Mouse (Mus musculus) liver, embryonic 13.5 days (tissue): ENCODE data around the gene Tent5c. TPM values are rescaled to one million over a fixed set of nuclear protein-coding genes. Genes with fewer than 3 reads are reported as not detected.

Source experiments
- ATAC-seq: fragments of 200-750 bp; cut with Nextera tagmentation; 2 replicates; pipeline ENCODE4 v1.8.0; 2017; ENCODE audit warnings: low read depth, mild to moderate bottlenecking, moderate number of reproducible peaks, moderate library complexity
- DNase-seq: peaks from one replicate; pipeline ENCODE4 v3.0.0; 2022
- H3K27ac ChIP-seq: fragments of 300-500 bp; sonication (generic); 2 replicates; pipeline ENCODE4 v1.5.1; 2015; ENCODE audit warnings: moderate library complexity, mild to moderate bottlenecking, inconsistent platforms
- H3K27me3 ChIP-seq: fragments of 300-500 bp; sonication (generic); 2 replicates; pipeline ENCODE4 v1.6.1; 2015; ENCODE audit warnings: mild to moderate bottlenecking, inconsistent platforms
- H3K36me3 ChIP-seq: fragments of 300-500 bp; sonication (generic); 2 replicates; pipeline ENCODE4 v1.6.1; 2015; ENCODE audit warnings: mild to moderate bottlenecking, inconsistent platforms
- H3K4me1 ChIP-seq: fragments of 300-500 bp; sonication (generic); replicated peaks from 2 replicates; pipeline ENCODE4 v1.6.1; 2015; ENCODE audit warnings: inconsistent platforms
- H3K4me2 ChIP-seq: fragments of 300-500 bp; sonication (generic); 2 replicates; pipeline ENCODE4 v1.6.1; 2015; ENCODE audit warnings: inconsistent platforms, mild to moderate bottlenecking, moderate library complexity
- H3K4me3 ChIP-seq: fragments of 300-500 bp; sonication (generic); replicated peaks from 2 replicates; pipeline ENCODE4 v1.5.1; 2015; ENCODE audit warnings: mild to moderate bottlenecking, inconsistent platforms
- H3K9ac ChIP-seq: fragments of 300-500 bp; sonication (generic); 2 replicates; pipeline ENCODE4 v1.6.1; 2015; ENCODE audit warnings: mild to moderate bottlenecking, inconsistent platforms
- H3K9me3 ChIP-seq: fragments of 300-500 bp; sonication (generic); replicated peaks from 2 replicates; pipeline ENCODE4 v1.6.1; 2016; ENCODE audit warnings: inconsistent platforms
- WGBS: fragments of 180-500 bp; shearing (Covaris S2); methylation state at CpG from one replicate; pipeline ENCODE4 v1.1.7; 2015; ENCODE audit not compliant: insufficient replicate concordance; 5-methylcytosine and 5-hydroxymethylcytosine counted together
- polyA plus RNA-seq: library from polyadenylated mRNA; unstranded; fragments of >200 nt; fragmentation: Nextera tagmentation; extraction: Ambion mirVana; gene quantifications from 2 replicates; pipeline ENCODE4 v1.2.1, GENCODE M21; 2015

Tent5c gene
- polyA plus RNA-seq, 1 experiment from 2014 or later, result 63.7 TPM

- Histone ChIP-seq H3K4me1 (peaks cover 14% of the 10 kb centered on the region), H3K9ac (no peak overlapping the region), H3K4me3 (no peak overlapping the region), H3K27me3 (0 out of 2 replicates have a peak, but pooled peaks cover 3% of the 10 kb centered on the region), H3K4me2 (no peak overlapping the region), H3K27ac (no peak overlapping the region), H3K36me3 (peaks cover 63% of the 10 kb centered on the region), H3K9me3 (no peaks in the 10 kb centered on the region)
- no peak for ATAC-seq
- 77% methylated on average over 4 of the region's 4 CpGs for WGBS
- DNase-seq, result no peak
Measured at GRCm38 (mm10) chr3:100466551-100466950, 22.6 kb downstream of the Tent5c start.

GRCm38 (mm10) chr3:100464596-100464995 is 24.5 kb downstream of the Tent5c start:
- Histone ChIP-seq H3K36me3 (peaks cover 43% of the 10 kb centered on the region), H3K4me2 (no peak overlapping the region), H3K27ac (no peak overlapping the region), H3K4me3 (no peak overlapping the region), H3K4me1 (peaks cover 17% of the 10 kb centered on the region), H3K9me3 (no peaks in the 10 kb centered on the region), H3K27me3 (no peaks in the 10 kb centered on the region), H3K9ac (no peak overlapping the region)
- 77% methylated on average over 5 of the region's 5 CpGs for WGBS
- DNase-seq (no peak), ATAC-seq (no peak)

GRCm38 (mm10) chr3:100463959-100464265 is 25.2 kb downstream of the Tent5c start:
- Histone ChIP-seq H3K27me3 (no peaks in the 10 kb centered on the region), H3K4me1 (peaks cover 17% of the 10 kb centered on the region), H3K9me3 (no peaks in the 10 kb centered on the region), H3K9ac (no peak overlapping the region), H3K27ac (no peak overlapping the region), H3K4me2 (no peak overlapping the region), H3K36me3 (peaks cover 37% of the 10 kb centered on the region), H3K4me3 (no peak overlapping the region)
- DNase-seq (no peak), ATAC-seq (no peak)
- WGBS, result 66% methylated on average over 2 of the region's 2 CpGs

GRCm38 (mm10) chr3:100463160-100463958 is 25.8 kb downstream of the Tent5c start:
- Histone ChIP-seq H3K36me3 (peaks cover 31% of the 10 kb centered on the region), H3K4me3 (no peak overlapping the region), H3K9ac (no peak overlapping the region), H3K27me3 (no peaks in the 10 kb centered on the region), H3K27ac (no peak overlapping the region), H3K4me1 (peaks cover 17% of the 10 kb centered on the region), H3K4me2 (no peak overlapping the region), H3K9me3 (no peaks in the 10 kb centered on the region)
- ATAC-seq, result no peak
- 61% methylated on average over 12 of the region's 12 CpGs for WGBS
- no peak for DNase-seq

GRCm38 (mm10) chr3:100462235-100463083 is 26.7 kb downstream of the Tent5c start:
- H3K9ac ChIP-seq, result no peak overlapping the region
- peaks cover 23% of the 10 kb centered on the region for H3K36me3 ChIP-seq
- H3K27ac ChIP-seq, result no peak overlapping the region
- no peaks in the 10 kb centered on the region for H3K27me3 ChIP-seq
- no peaks in the 10 kb centered on the region for H3K9me3 ChIP-seq
- no peak for DNase-seq
- no peak overlapping the region for H3K4me3 ChIP-seq
- no peak for ATAC-seq
- WGBS, result 67% methylated on average over 8 of the region's 8 CpGs
- no peak overlapping the region for H3K4me2 ChIP-seq
- peaks cover 17% of the 10 kb centered on the region for H3K4me1 ChIP-seq

GRCm38 (mm10) chr3:100460510-100460909 is 28.6 kb downstream of the Tent5c start:
- Histone ChIP-seq H3K27me3 (no peaks in the 10 kb centered on the region), H3K36me3 (peaks cover 4% of the 10 kb centered on the region; the same call in 1 of the 2 replicates), H3K4me1 (peaks cover 17% of the 10 kb centered on the region; the same call in 1 of the 2 replicates), H3K9me3 (no peaks in the 10 kb centered on the region), H3K27ac (no peak overlapping the region), H3K9ac (no peak overlapping the region), H3K4me2 (no peak overlapping the region), H3K4me3 (no peak overlapping the region)
- 72% methylated on average over 2 of the region's 2 CpGs for WGBS
- DNase-seq (no peak), ATAC-seq (no peak)

- no peaks in the 10 kb centered on the region for H3K36me3 ChIP-seq
- no peak overlapping the region for H3K4me3 ChIP-seq
- ATAC-seq, result no peak
- H3K4me2 ChIP-seq, result no peak overlapping the region
- no peak for DNase-seq
- H3K27ac ChIP-seq, result 0 out of 2 replicates have a peak overlapping the region, but pooled peaks have one; percentile 25
- H3K9ac ChIP-seq, result 0 out of 2 replicates have a peak overlapping the region, but pooled peaks have one; percentile 0
- peaks cover 10% of the 10 kb centered on the region; the same call in 1 of the 2 replicates for H3K27me3 ChIP-seq
- H3K9me3 ChIP-seq, result no peaks in the 10 kb centered on the region
- WGBS, result 82% methylated on average over 7 of the region's 7 CpGs
- peaks cover 62% of the 10 kb centered on the region for H3K4me1 ChIP-seq
Measured at GRCm38 (mm10) chr3:100443798-100444500, 45.2 kb downstream of the Tent5c start.

- DNase-seq (no peak), ATAC-seq (no peak)
- Histone ChIP-seq H3K27me3 (peaks cover 5% of the 10 kb centered on the region; the same call in 1 of the 2 replicates), H3K9me3 (no peaks in the 10 kb centered on the region), H3K4me2 (no peak overlapping the region), H3K4me1 (peaks cover 75% of the 10 kb centered on the region), H3K4me3 (no peak overlapping the region), H3K36me3 (no peaks in the 10 kb centered on the region), H3K9ac (0 out of 2 replicates have a peak overlapping the region, but pooled peaks have one; percentile 5), H3K27ac (peak overlapping the region; percentile 39; the same call in 1 of the 2 replicates)
- WGBS, result 73% methylated on average over 6 of the region's 6 CpGs
Measured at GRCm38 (mm10) chr3:100442499-100442898, 46.6 kb downstream of the Tent5c start.

- whole genome bisulfite sequencing, result 28% methylated on average over 4 of the region's 4 CpGs
- Histone ChIP-seq H3K9ac (peak overlapping the region; percentile 50), H3K4me2 (0 out of 2 replicates have a peak overlapping the region, but pooled peaks have one; percentile 5), H3K27me3 (no peaks in the 10 kb centered on the region), H3K9me3 (no peaks in the 10 kb centered on the region), H3K27ac (peak overlapping the region; percentile 99), H3K4me1 (peaks cover 78% of the 10 kb centered on the region), H3K36me3 (no peaks in the 10 kb centered on the region), H3K4me3 (no peak overlapping the region)
- DNase-seq (no peak), ATAC-seq (no peak)
Measured at GRCm38 (mm10) chr3:100440754-100441153, 48.4 kb downstream of the Tent5c start.

GRCm38 (mm10) chr3:100440009-100440408 is 49.1 kb downstream of the Tent5c start:
- Histone ChIP-seq H3K36me3 (no peaks in the 10 kb centered on the region), H3K4me1 (peaks cover 76% of the 10 kb centered on the region), H3K27ac (peak overlapping the region; percentile 99), H3K9ac (peak overlapping the region; percentile 77), H3K4me2 (peak overlapping the region; percentile 65), H3K27me3 (no peaks in the 10 kb centered on the region), H3K9me3 (no peaks in the 10 kb centered on the region), H3K4me3 (no peak overlapping the region)
- ATAC-seq (no peak), DNase-seq (peak; percentile 42)
- 48% methylated on average over 6 of the region's 6 CpGs for WGBS

GRCm38 (mm10) chr3:100439088-100439487 is 50.0 kb downstream of the Tent5c start:
- WGBS, result 27% methylated on average over 3 of the region's 3 CpGs
- no peaks in the 10 kb centered on the region for H3K27me3 ChIP-seq
- no peaks in the 10 kb centered on the region for H3K9me3 ChIP-seq
- DNase-seq (peak; percentile 41), ATAC-seq (no peak)
- H3K36me3 ChIP-seq, result no peaks in the 10 kb centered on the region
- peak overlapping the region; percentile 99 for H3K27ac ChIP-seq
- peak overlapping the region; percentile 77 for H3K9ac ChIP-seq
- peak overlapping the region; percentile 15 for H3K4me3 ChIP-seq
- H3K4me2 ChIP-seq, result peak overlapping the region; percentile 65
- H3K4me1 ChIP-seq, result peaks cover 67% of the 10 kb centered on the region
